Mouse (Mus musculus) cerebellum, postnatal 14 days (tissue): ENCODE data around the gene Peli2.

ENCODE experiments used
- DNase-seq, 2 experiments: peaks; one replicate each; pipeline ENCODE4 v3.0.0; 2021; ENCODE audit warnings: mixed read lengths in 2 of 2

Peli2 gene

DNA sequence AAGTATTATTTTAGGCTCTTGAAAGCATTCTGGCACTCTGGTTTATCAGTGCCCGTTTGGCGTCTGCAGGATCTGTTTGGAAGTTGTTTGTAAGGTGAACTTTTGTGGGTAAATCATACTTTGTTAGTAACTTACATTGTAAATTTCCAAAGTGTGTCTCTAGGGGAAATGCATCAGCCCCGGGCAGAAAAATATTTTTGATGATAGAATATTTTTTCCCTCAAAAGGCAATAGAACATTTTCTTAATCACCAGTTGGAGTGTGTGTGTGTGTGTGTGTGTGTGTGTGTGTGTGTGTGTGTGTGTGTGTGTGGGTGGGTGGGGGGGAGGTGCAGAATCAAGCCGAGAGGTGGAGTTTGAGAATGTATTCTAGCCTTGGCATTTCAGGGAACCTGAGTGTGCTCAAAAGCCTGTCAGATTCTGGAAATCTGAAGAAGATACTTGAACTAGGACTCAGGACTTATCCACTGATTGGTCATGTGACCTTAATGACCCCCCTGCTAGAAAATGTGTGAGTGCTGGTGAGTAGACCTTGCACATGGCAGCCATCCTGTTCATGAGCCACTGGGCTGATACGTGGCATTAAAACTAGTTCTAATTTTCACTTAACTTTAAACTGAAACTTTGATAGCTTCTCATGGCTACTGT is 33.4 kb downstream of the Peli2 start:
- no peak for DNase-seq

GRCm38 (mm10) chr14:48154641-48155040 is 34.0 kb downstream of the Peli2 start:
- DNase-seq: no peak

DNA sequence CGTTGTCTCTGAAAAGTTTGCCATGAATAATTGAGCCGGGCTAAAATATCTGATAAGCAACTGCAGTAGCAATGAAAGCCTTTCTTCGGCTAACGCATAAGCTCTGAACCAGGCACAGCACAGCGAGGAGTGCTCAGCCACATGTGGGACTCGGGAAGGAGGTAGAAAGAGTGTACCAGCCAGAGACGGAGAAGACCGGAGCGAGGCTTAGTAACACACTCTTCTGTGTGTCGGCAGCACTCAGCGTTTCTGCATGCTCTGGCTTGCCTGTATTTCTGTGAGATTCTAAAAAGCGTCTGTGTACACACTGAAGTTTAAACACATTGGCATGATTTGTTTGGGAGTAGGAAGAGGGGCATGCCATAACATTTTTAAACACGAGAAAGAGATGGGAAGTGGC is 34.5 kb downstream of the Peli2 start:
- DNase-seq: no peak

DNA sequence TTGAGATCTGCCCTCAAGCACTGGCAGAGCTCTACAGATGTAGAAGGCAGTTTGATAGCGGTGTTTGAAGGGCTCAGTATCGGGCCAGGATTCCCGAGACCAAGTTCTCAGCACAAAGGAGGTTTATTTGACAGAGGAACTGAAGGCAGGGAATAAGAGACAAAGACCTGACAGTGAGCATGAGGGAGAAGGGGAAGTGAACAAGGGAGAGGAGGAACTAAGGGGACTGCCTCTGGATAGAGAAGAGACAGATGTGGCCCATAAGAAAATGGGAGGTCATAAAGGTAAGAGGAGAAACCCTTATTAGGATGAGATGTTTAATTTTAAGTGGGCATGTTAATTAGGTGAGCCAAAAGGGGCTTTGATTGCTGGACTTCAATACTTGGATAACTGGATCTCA is 36.5 kb downstream of the Peli2 start:
- no peak for DNase-seq

DNA sequence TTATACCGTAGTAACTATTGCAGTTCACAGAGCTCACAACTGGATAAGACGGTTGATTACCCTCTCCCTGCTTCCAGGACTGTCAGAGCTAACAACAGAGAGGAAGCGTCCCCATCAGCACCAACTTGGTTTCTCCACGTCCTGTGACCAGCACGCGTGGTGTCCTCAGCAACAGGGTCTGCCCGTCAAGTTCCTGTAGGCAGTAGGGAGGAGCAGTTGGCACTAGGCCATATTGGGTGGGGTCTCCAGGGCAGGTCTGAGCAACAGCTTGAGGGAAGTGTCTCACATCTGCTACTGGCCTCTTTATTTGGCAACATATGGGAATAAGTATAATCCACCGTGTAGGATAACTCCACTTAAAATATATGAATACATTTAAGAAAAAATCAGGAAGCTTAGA is 37.2 kb downstream of the Peli2 start:
- no peak for DNase-seq

DNA sequence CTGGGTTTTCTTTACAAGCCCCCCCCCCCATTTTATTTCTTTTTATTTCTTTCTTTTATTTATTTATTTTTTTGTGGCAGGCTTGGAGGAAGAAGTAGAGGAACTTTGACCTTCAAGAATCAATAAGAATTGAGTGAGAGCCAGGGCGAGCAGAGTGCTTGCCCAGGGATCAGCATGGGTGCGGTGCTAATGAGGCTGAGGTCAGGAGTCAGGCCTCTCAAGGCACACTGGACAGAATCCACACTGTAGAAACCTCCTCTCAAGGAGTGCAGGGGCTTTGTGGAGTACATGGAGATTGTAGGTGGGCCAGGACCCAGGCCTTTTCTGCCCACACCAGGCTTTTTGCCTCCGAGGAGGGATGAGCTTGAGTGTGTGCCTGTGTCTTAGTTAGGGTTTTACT is 38.8 kb downstream of the Peli2 start:
- DNase-seq: no peak

DNA sequence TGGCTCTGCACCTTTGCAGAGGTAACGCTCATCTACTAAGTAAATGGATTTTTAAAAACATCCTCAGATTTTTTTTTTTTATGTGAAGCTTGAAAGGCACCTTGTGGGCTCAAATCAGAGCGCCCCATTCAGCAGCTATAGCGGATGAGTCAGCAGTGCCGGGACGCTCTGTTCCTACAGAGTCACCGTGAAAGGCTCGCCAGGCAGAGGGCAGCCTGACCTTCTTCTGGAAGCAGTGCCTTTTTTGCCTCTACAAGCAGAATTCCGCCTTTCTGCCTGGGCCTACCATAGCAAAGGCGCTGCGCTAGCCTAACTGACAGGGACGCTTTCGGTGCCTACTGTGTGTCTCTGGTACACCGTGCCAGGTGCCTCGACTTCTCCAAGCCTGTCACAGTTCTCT is 41.8 kb downstream of the Peli2 start:
- peak in 1 of 2 experiments; percentile 46 for DNase-seq

- DNase-seq: no peak
These were observed 44.3 kb downstream of the Peli2 start for GRCm38 (mm10) chr14:48164917-48165316.

GRCm38 (mm10) chr14:48166396-48166795 is 45.8 kb downstream of the Peli2 start:
- DNase-seq: peak in 1 of 2 experiments; percentile 45

DNA sequence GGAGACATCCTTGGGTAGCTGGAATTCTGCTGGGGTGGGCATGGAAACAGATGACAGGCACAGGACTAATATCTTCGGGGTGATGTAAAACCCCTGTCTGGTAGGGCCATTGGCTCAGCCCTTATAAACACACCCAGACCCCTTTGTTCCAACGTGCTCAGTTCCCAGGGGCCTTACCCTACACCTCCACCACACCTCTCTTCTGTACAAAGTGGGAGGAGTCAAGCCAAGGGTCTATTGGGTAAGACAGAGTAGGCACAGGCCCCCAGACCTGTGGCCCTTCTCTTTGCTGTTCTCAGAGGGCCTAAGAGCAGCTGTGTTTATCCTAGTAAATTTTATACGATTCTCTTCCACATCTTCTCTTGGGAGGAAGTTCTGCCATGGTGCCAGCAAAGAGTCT is 46.4 kb downstream of the Peli2 start:
- DNase-seq: no peak

DNA sequence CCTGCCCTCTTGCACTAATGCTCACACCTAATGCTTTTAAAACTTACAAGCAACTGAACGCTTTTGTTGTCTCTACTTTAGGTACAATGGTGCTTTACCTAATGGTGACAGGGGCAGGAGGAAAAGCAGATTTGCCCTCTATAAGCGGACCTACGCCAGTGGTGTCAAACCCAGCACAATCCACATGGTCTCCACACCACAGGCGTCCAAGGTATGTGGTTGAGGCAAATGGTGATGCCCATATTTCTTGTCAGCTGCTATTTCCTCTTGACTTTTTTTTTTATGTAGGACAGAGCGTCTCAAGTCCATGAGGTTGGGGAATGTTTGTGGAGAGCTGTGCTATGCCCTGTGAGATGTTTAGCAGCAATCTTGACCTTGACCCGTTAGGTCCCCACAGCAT is 47.5 kb downstream of the Peli2 start:
- no peak for DNase-seq

- DNase-seq: peak; percentile 78 to 93
These were observed 49.3 kb downstream of the Peli2 start for GRCm38 (mm10) chr14:48169970-48170369.

- no peak for DNase-seq
These were observed 50.6 kb downstream of the Peli2 start for GRCm38 (mm10) chr14:48171268-48171667.

DNA sequence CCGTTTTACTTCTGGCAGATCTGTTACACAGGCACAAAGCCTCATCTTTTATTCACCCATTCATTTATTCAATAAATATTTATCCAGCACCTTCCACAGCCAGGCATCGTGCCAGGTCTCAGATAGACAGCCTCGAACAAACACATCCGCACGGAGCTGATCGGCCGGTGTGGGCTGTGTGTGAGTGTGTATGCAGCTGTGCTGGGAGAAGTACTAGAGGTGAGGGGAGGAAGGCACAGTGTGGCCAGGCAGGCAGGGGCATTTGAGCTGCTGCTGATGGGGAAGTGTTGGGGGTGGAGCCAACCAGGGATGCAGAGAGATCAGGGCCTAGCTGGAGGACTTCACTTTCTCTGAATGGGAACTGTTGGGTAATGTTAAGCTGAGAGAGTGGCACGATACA is 51.4 kb downstream of the Peli2 start:
- DNase-seq: peak in 1 of 2 experiments; percentile 42

DNA sequence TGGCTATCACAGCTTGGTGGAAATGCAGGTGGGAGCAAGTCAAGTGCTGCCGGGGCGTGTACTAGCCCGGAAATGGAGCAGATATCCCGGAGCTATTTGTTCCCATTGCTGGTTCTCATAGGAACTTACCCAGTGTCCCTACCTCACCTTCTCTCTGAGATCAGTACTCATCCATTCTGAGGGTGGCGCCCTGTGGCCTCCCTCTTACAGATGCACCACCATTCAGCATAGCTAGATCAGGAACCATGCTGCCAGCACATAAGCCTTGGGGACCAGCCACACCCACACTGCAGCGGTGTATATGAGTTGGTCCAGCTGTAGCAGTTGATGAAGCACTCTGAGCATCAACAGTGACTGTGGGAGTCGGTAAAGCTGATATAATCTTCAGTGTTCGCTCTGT is 52.3 kb downstream of the Peli2 start:
- no peak for DNase-seq

DNA sequence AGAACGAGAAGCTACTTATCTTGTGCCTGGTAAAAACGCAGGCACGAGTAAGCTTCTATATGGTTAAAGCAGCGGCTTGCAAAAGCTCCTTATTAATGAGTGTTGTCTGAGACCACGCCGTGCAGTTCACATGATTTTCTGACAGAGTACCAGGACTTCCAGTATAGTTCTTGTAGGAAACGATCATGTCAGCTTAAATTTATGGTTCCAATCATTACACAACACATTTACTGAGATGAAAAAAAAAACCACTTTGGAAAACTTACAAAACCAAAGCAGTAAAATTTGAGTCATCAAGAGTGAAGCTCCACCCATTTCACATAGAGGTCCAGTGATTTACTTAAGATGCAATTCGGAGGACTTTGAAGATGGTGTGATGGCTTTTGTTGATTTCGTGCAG is 53.2 kb downstream of the Peli2 start:
- DNase-seq: no peak

GRCm38 (mm10) chr14:48174356-48174755 is 53.7 kb downstream of the Peli2 start:
- DNase-seq: no peak

- DNase-seq: no peak
These were observed 54.5 kb downstream of the Peli2 start for GRCm38 (mm10) chr14:48175115-48175514.

DNA sequence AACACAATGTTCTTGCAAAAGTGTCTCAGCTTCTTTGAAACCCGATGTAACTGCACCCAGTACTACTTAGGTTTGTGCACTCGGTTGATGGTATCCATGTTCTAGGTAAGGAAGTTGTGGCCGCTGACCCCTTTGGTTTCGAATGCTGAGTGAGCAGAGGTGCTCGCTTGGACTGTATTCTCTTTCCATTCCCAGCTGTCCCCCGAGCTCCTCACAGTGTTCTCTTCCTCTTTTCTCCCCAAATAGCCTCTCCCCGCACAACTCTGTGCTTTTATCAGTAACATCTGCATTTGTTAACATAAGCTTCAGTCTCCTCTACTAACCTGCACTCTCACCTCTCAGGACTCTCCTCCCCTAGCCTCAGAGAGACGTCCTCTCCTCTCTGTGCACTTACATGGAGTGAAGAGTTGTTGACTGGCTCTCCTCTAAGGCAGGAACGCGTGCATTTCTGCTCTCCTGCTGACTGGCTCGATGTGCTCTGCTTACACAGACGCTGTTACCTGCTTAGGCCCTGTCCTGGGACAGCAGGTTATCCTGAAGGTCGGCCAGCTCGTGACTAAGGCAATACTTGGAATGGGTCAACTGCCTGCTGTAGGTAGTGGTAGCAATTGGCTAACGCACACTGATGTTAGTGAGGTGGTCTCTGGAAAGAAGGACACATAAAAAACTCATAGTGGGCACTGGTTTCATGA is 57.8 kb downstream of the Peli2 start:
- DNase-seq: no peak

DNA sequence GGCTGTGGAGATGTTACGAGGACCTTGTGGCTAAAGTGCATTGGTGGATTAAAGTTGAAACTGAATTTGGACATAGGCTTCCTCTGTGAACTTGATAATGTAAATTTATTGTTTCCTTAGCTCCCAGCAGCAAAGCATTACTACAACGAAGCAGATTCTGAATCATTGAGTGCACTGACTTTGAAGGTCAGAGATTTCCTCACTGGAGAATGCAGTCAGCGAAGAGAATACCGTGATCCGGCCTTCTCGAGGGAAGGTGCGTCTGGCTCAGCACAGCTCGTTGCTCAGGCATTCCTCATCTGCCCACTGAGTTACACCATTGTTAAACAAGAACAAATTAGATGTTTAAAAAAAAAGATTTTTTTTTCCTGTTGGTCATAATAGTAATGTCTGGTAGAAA is 58.4 kb downstream of the Peli2 start:
- no peak for DNase-seq

- DNase-seq: no peak
These were observed 65.7 kb downstream of the Peli2 start for GRCm38 (mm10) chr14:48186302-48186701.

DNA sequence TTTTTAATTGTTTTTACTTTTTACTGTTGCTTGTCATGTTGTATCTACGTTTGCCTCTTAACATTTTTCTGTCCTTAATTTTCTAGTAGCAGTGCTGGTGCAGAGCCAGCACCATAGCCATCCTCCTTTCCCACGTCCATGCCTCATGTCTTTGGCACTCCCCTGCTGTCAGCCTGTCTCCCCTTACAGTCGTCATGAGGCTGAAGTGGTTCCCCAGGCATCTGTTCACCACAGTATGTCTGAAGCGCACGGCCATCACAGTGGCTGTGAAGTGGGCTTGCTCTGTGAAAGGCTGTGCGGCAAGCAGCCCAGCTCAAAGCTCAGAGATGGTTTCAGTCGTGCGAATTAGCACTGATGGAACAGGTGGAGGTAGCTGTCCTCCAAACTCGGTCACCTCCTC is 66.5 kb downstream of the Peli2 start:
- DNase-seq: no peak

DNA sequence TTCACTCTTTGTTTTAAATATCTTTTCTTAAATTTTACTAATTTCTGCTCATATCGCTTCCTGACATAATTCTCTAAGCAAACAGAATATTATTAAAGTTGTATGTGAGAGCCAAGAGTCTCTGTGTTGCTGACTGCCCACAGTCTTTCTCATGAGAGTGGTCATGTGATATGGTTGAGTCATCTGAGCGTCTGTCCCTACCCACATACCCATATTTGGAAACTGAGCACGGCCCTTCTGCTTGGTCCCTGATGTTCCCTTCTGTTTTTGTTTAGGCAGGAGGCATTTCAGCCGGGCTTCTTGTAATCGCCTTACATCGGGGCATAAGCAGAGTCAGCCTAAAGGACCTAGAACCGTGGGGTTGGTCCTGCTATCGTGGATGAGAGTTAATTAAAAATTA is 68.7 kb downstream of the Peli2 start:
- no peak for DNase-seq

DNA sequence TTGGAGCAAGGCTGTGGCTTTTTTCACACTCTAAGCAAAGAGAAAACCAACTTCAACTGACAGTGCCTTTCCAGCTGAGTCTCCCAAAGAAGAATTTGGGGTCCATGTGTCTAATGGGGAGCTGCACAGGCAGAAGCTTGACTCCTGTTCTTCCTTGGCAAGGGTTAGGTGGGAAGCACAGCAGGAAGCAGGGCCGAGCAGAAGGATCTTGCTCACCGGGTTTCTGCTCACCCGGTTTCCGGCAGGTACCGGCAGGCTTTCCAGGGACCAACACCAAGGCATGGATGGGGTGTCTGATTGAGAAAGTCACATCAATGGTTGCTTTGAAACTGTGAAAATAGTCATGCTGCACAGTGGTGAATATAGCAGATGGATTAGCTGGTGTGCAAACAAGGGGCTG is 70.3 kb downstream of the Peli2 start:
- DNase-seq: no peak

GRCm38 (mm10) chr14:48191925-48192324 is 71.3 kb downstream of the Peli2 start:
- DNase-seq: no peak
